Mouse (Mus musculus): ENCODE results near the gene Rsl1d1.
A peak's percentile ranks its signal among the peaks of the same experiment; 100 is the strongest.

Rsl1d1 gene

GRCm38 (mm10) chr16:11202571-11203554 is at the start of gene Rsl1d1:
Gene Rsl1d1, minus strand, starts transcription at chr16:11203331.
- peak; percentile 86 for DNase-seq (ENCODE audit: low spot score)

GRCm38 (mm10) chr16:11247791-11248190 is 44.7 kb upstream of the Rsl1d1 start:
- no peak for DNase-seq (ENCODE audit: low spot score)

- DNase-seq (ENCODE audit: low spot score) = no peak
Measured at GRCm38 (mm10) chr16:11245767-11246166, 42.6 kb upstream of the Rsl1d1 start.

- DNase-seq (ENCODE audit: low spot score) = no peak
Measured at GRCm38 (mm10) chr16:11242401-11242800, 39.3 kb upstream of the Rsl1d1 start.

GRCm38 (mm10) chr16:11217801-11218200 is 14.7 kb upstream of the Rsl1d1 start:
- no peak for DNase-seq (ENCODE audit: low spot score)

GRCm38 (mm10) chr16:11203600-11204390 is 664 bp upstream of the Rsl1d1 start:
- no peak for DNase-seq (ENCODE audit: low spot score)

GRCm38 (mm10) chr16:11201740-11202394 is 1.3 kb downstream of the Rsl1d1 start:
- DNase-seq (ENCODE audit: low spot score) = no peak

GRCm38 (mm10) chr16:11200247-11200646 is 2.9 kb downstream of the Rsl1d1 start:
- DNase-seq (ENCODE audit: low spot score) = no peak

GRCm38 (mm10) chr16:11198467-11198866 is 4.7 kb downstream of the Rsl1d1 start:
- DNase-seq (ENCODE audit: low spot score) = no peak

GRCm38 (mm10) chr16:11197052-11197451 is 6.1 kb downstream of the Rsl1d1 start:
- no peak for DNase-seq (ENCODE audit: low spot score)

- no peak for DNase-seq (ENCODE audit: low spot score)
Measured at GRCm38 (mm10) chr16:11193231-11193630, 9.9 kb downstream of the Rsl1d1 start.

- DNase-seq (ENCODE audit: low spot score) = no peak
Measured at GRCm38 (mm10) chr16:11190150-11190549, 13.0 kb downstream of the Rsl1d1 start.

GRCm38 (mm10) chr16:11177404-11177803 is 25.7 kb downstream of the Rsl1d1 start:
- no peak for DNase-seq (ENCODE audit: low spot score)

- no peak for DNase-seq (ENCODE audit: low spot score)
Measured at GRCm38 (mm10) chr16:11176884-11177244, 26.3 kb downstream of the Rsl1d1 start.

- DNase-seq (ENCODE audit: low spot score) = peak; percentile 90
Measured at GRCm38 (mm10) chr16:11176208-11176883, 26.8 kb downstream of the Rsl1d1 start, which contains the start of gene Zc3h7a. Gene Zc3h7a, minus strand, starts transcription at chr16:11176393.

GRCm38 (mm10) chr16:11175489-11176207 is 27.5 kb downstream of the Rsl1d1 start:
- peak; percentile 61 for DNase-seq (ENCODE audit: low spot score)

GRCm38 (mm10) chr16:11175100-11175488 is 28.0 kb downstream of the Rsl1d1 start:
- no peak for DNase-seq (ENCODE audit: low spot score)

GRCm38 (mm10) chr16:11174671-11175081 is 28.5 kb downstream of the Rsl1d1 start:
- DNase-seq (ENCODE audit: low spot score) = peak; percentile 52

GRCm38 (mm10) chr16:11171679-11172078 is 31.5 kb downstream of the Rsl1d1 start:
- DNase-seq (ENCODE audit: low spot score) = no peak

GRCm38 (mm10) chr16:11166431-11166830 is 36.7 kb downstream of the Rsl1d1 start:
- DNase-seq (ENCODE audit: low spot score) = no peak

- DNase-seq (ENCODE audit: low spot score) = no peak
Measured at GRCm38 (mm10) chr16:11164695-11165255, 38.4 kb downstream of the Rsl1d1 start.

All from ovary, postnatal 36 days (tissue).